Mouse (Mus musculus): ENCODE results near the gene Tmprss13. TPM values are rescaled to one million over a fixed set of nuclear protein-coding genes. Genes with fewer than 3 reads are reported as not detected.

Tmprss13 gene
- polyA plus RNA-seq, 1 experiment from 2014 or later: 0.08 TPM

DNA sequence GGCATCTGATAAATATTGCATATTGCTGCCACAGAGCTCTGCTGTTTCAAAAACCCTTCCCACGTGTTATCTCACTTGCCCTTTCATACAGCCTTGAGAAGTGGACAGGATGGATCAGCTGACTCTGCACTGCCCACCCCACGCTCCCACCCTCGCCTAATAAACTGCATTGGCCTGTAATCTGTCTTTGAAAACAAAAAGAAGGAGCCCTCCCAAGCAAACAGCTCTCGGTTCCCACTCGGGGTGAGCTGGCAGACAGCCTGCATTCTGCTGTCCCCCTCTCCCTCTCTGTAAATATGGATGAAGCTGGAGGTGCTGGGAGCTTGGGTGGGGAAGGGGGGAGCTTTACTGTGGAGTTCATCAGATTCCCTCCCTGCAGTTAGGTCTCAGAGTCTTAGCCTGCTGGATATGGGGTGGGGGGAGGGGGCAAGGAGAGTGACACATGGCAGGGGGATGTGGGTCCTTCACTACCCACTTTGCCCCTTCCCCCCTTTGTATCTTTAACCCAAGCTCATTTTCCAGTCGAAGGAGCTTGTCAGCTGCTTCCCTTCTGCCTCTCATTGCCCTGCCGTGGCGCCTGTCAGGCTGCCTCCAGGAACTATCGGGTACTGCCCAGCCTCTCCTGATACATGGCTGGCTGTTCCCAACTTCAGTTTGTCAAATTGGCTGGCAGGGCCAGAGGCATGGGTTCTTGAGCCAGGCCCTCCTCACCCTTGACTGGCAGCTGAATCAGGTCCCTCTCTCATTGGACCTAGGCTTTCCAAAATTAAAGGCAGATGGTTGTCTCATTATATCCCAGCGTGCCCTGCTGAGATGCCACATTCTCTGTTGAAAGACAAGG is 61.7 kb downstream of the Tmprss13 start:
- no peaks in the 10 kb centered on the region for H3K27me3 ChIP-seq (replicated peaks; ENCODE audit: control insufficient read depth, insufficient read depth, low read length)
- DNase-seq (ENCODE audit: low spot score) (no peak), ATAC-seq (replicated peaks; ENCODE audit: low FRiP score) (no peak)
- H3K4me2 ChIP-seq: no peak overlapping the region
- H3K27ac ChIP-seq (ENCODE audit: low read depth, low read length): no peak overlapping the region
- no peak overlapping the region for H3K4me3 ChIP-seq (ENCODE audit: low read depth, low read length)
- H3K9ac ChIP-seq (ENCODE audit: low read depth, low read length): no peak overlapping the region
- no peaks in the 10 kb centered on the region for H3K9me3 ChIP-seq (ENCODE audit: control insufficient read depth, low read length)
- WGBS: 61% methylated on average over 10 of the region's 10 CpGs
- no peaks in the 10 kb centered on the region for H3K36me3 ChIP-seq (ENCODE audit: control insufficient read depth, insufficient read depth, low read length)
- no peaks in the 10 kb centered on the region for H3K4me1 ChIP-seq (replicated peaks; ENCODE audit: control insufficient read depth, insufficient read depth, low read length)

DNA sequence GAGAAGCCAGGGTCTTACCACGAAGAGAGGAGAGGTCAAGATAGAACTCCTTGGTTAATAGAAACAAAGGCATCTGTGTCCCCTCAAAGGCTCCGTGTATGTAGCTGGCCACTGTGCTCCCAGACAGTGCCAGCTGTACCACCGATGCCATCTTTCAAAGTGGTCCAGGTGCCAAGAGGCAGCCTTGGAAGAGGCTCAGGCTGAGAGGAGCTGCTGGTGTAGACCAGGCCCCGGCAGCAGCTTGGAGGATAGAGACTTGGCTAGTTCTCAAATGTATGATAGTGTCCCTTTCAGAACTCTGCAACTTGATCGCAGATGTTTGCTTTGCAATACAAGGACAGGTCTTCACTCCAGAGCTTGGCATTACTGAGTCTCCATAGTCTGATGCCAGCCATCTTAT is 63.4 kb downstream of the Tmprss13 start:
- WGBS: 73% methylated on average over 5 of the region's 5 CpGs
- Histone ChIP-seq H3K36me3 (ENCODE audit: control insufficient read depth, insufficient read depth, low read length) (no peaks in the 10 kb centered on the region), H3K4me2 (no peak overlapping the region), H3K4me3 (ENCODE audit: low read depth, low read length) (no peak overlapping the region), H3K27me3 (replicated peaks; ENCODE audit: control insufficient read depth, insufficient read depth, low read length) (no peaks in the 10 kb centered on the region), H3K9me3 (ENCODE audit: control insufficient read depth, low read length) (no peaks in the 10 kb centered on the region), H3K4me1 (replicated peaks; ENCODE audit: control insufficient read depth, insufficient read depth, low read length) (no peaks in the 10 kb centered on the region), H3K9ac (ENCODE audit: low read depth, low read length) (no peak overlapping the region), H3K27ac (ENCODE audit: low read depth, low read length) (no peak overlapping the region)
- DNase-seq (ENCODE audit: low spot score): no peak
- ATAC-seq (replicated peaks; ENCODE audit: low FRiP score): no peak

DNA sequence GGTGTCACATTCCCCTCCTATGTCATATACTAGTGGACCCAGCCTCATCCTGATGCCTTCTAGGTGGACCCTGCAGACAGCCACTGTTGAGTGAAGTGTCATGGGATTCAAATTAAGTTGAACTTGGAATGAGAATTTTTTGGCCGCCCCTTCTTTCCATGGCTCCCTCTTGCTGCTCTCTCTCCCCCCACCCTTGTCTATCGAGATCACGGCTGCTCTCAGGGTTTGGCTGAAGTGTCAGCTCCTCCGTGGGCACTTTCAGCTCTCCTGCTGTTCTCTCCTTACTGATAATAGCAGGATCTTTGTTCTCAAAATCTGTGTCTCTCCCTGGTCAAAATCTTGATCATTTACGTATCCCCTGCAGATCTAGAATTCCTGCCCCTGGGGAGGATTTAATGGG is 63.9 kb downstream of the Tmprss13 start:
- 80% methylated on average over 5 of the region's 5 CpGs for WGBS
- no peak for ATAC-seq (replicated peaks; ENCODE audit: low FRiP score)
- no peaks in the 10 kb centered on the region for H3K9me3 ChIP-seq (ENCODE audit: control insufficient read depth, low read length)

DNA sequence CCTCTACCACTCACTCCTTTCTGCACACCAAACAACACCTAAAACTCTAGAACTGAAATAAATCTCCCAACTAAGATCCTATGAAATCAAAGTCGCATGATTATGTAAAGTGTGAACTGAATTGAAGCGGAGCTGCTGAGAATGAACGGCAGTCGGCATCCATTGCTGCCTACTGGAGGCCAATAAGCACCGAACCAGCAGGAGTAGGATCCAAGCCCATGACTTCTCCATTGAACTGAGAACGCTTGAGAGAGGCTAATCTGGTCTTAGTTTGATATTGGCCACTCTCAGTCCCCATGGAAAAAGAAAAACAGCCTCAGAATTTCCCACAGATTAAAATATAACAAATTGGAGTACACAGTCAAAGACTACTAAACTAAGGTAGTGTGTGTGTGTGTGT is 65.0 kb downstream of the Tmprss13 start:
- H3K36me3 ChIP-seq (ENCODE audit: control insufficient read depth, insufficient read depth, low read length): no peaks in the 10 kb centered on the region
- ATAC-seq (replicated peaks; ENCODE audit: low FRiP score) (no peak), DNase-seq (ENCODE audit: low spot score) (no peak)
- H3K27me3 ChIP-seq (replicated peaks; ENCODE audit: control insufficient read depth, insufficient read depth, low read length): no peaks in the 10 kb centered on the region
- H3K4me3 ChIP-seq (ENCODE audit: low read depth, low read length): no peak overlapping the region
- no peak overlapping the region for H3K4me2 ChIP-seq
- no peak overlapping the region for H3K9ac ChIP-seq (ENCODE audit: low read depth, low read length)
- WGBS: 88% methylated on average over 6 of the region's 6 CpGs
- no peaks in the 10 kb centered on the region for H3K4me1 ChIP-seq (replicated peaks; ENCODE audit: control insufficient read depth, insufficient read depth, low read length)
- no peak overlapping the region for H3K27ac ChIP-seq (ENCODE audit: low read depth, low read length)
- no peaks in the 10 kb centered on the region for H3K9me3 ChIP-seq (ENCODE audit: control insufficient read depth, low read length)

More for the DNA sequence above, 63.9 kb downstream of the Tmprss13 start:
- no peak overlapping the region for H3K9ac ChIP-seq (ENCODE audit: low read depth, low read length)
- H3K36me3 ChIP-seq (ENCODE audit: control insufficient read depth, insufficient read depth, low read length): no peaks in the 10 kb centered on the region
- H3K27me3 ChIP-seq (replicated peaks; ENCODE audit: control insufficient read depth, insufficient read depth, low read length): no peaks in the 10 kb centered on the region
- no peak overlapping the region for H3K27ac ChIP-seq (ENCODE audit: low read depth, low read length)
- no peak for DNase-seq (ENCODE audit: low spot score)
- no peak overlapping the region for H3K4me3 ChIP-seq (ENCODE audit: low read depth, low read length)
- H3K4me1 ChIP-seq (replicated peaks; ENCODE audit: control insufficient read depth, insufficient read depth, low read length): no peaks in the 10 kb centered on the region
- no peak overlapping the region for H3K4me2 ChIP-seq

DNA sequence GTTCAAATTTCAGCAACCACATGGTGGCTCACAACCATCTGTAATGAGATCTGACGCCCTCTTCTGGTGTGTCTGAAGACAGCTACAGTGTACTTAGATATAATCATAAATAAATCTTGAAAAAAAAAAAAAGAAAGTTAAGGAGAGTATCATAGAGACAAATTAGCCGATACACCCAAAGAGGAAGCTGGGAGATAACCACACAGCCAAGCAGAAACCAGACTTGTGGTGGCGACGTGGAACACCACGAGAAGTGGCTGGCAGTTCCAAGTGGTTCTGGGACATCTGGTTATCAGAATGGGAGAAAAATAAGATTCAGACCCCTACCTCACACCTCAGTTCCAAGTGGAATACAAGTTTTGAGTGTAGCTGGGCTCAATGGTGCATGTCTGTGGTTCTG is 67.8 kb downstream of the Tmprss13 start:
- ATAC-seq (replicated peaks; ENCODE audit: low FRiP score) (no peak), DNase-seq (ENCODE audit: low spot score) (no peak)
- Histone ChIP-seq H3K27ac (ENCODE audit: low read depth, low read length) (no peak overlapping the region), H3K9ac (ENCODE audit: low read depth, low read length) (no peak overlapping the region), H3K4me2 (no peak overlapping the region), H3K36me3 (ENCODE audit: control insufficient read depth, insufficient read depth, low read length) (no peaks in the 10 kb centered on the region), H3K4me1 (replicated peaks; ENCODE audit: control insufficient read depth, insufficient read depth, low read length) (no peaks in the 10 kb centered on the region), H3K27me3 (replicated peaks; ENCODE audit: control insufficient read depth, insufficient read depth, low read length) (no peaks in the 10 kb centered on the region), H3K9me3 (ENCODE audit: control insufficient read depth, low read length) (no peaks in the 10 kb centered on the region), H3K4me3 (ENCODE audit: low read depth, low read length) (no peak overlapping the region)
- WGBS: 43% methylated on average over 5 of the region's 5 CpGs

DNA sequence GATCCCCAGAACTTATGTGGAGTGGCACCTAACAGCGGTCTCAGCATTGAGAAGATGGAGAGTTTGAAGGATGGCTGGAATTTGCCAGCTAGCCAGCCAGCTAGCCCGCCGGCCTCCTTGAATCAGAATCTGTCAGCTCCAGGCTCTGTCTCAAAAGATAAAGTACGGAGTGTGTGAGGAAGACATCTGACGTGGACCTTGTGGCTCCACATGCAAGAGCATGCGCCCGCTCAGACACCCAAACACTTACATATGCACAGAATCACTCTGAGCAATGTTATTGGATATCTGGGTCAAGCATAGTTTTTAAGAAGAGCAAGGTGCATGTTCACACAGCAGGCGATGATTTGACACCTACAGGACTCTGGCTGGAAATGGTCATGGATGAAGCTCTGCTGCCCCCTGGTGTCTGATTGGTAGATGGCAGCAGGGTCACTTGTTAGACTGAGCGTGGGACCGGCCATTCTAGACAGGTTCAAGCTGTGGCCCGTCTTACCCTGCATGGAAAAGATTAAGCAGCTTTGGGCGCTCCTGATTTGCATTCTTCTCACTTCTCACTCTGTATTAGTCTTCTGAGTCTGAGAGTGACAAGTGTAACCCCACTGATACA is 69.6 kb downstream of the Tmprss13 start:
- 35% methylated on average over 12 of the region's 12 CpGs for WGBS
- Histone ChIP-seq H3K4me1 (replicated peaks; ENCODE audit: control insufficient read depth, insufficient read depth, low read length) (no peaks in the 10 kb centered on the region), H3K36me3 (ENCODE audit: control insufficient read depth, insufficient read depth, low read length) (no peaks in the 10 kb centered on the region), H3K4me2 (no peak overlapping the region), H3K4me3 (ENCODE audit: low read depth, low read length) (no peak overlapping the region), H3K27ac (ENCODE audit: low read depth, low read length) (no peak overlapping the region), H3K9ac (ENCODE audit: low read depth, low read length) (no peak overlapping the region), H3K27me3 (replicated peaks; ENCODE audit: control insufficient read depth, insufficient read depth, low read length) (no peaks in the 10 kb centered on the region), H3K9me3 (ENCODE audit: control insufficient read depth, low read length) (no peaks in the 10 kb centered on the region)
- DNase-seq (ENCODE audit: low spot score) (peak; percentile 78), ATAC-seq (replicated peaks; ENCODE audit: low FRiP score) (no peak)

DNA sequence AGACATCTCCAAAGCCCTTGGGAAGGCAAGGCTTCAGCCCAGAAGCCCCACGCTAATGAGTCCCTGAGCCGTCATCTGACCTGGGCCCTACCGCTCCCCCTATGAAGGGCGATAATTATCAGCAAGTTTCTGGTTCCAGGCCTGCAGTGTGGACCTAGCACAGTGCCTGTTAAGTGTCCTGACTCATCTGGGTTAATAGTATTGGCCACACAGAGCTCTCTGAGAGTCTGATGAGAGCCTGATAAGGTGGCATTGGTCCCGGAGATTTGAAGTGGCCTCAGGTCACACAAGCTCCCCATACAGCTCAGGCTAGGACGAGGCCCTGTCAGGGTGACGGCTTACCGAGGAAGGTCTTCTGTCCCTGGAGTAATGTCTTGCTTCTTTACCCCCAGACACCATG is 70.7 kb downstream of the Tmprss13 start:
- H3K4me3 ChIP-seq (ENCODE audit: low read depth, low read length): no peak overlapping the region
- ATAC-seq (replicated peaks; ENCODE audit: low FRiP score) (no peak), DNase-seq (ENCODE audit: low spot score) (no peak)
- H3K4me1 ChIP-seq (replicated peaks; ENCODE audit: control insufficient read depth, insufficient read depth, low read length): no peaks in the 10 kb centered on the region
- no peaks in the 10 kb centered on the region for H3K9me3 ChIP-seq (ENCODE audit: control insufficient read depth, low read length)
- WGBS: 75% methylated on average over 8 of the region's 8 CpGs
- H3K27me3 ChIP-seq (replicated peaks; ENCODE audit: control insufficient read depth, insufficient read depth, low read length): no peaks in the 10 kb centered on the region
- no peak overlapping the region for H3K27ac ChIP-seq (ENCODE audit: low read depth, low read length)
- H3K36me3 ChIP-seq (ENCODE audit: control insufficient read depth, insufficient read depth, low read length): no peaks in the 10 kb centered on the region
- H3K9ac ChIP-seq (ENCODE audit: low read depth, low read length): no peak overlapping the region
- no peak overlapping the region for H3K4me2 ChIP-seq

DNA sequence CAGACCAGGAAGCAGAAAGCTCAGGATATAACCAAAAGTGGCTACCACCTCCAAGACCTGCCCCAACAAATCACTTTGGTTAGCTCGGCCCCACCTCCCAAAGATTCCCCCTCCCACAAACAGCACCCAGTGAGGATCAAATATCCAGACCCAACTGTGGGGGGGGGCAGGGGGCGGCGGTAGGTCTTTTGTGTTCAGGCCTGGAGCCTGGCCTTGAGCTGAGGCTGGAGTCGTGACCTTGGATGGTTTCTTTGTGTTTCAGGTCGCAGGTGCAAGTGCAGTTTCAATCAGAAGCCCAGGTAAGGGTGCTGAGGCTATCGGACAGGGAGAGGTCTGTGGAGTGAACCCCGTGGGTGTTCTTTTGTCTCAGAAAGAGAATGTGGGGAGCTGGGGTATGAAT is 72.4 kb downstream of the Tmprss13 start:
- H3K36me3 ChIP-seq (ENCODE audit: control insufficient read depth, insufficient read depth, low read length): no peaks in the 10 kb centered on the region
- no peaks in the 10 kb centered on the region for H3K9me3 ChIP-seq (ENCODE audit: control insufficient read depth, low read length)
- no peaks in the 10 kb centered on the region for H3K27me3 ChIP-seq (replicated peaks; ENCODE audit: control insufficient read depth, insufficient read depth, low read length)
- H3K4me2 ChIP-seq: no peak overlapping the region
- H3K27ac ChIP-seq (ENCODE audit: low read depth, low read length): no peak overlapping the region
- no peak overlapping the region for H3K4me3 ChIP-seq (ENCODE audit: low read depth, low read length)
- no peaks in the 10 kb centered on the region for H3K4me1 ChIP-seq (replicated peaks; ENCODE audit: control insufficient read depth, insufficient read depth, low read length)
- ATAC-seq (replicated peaks; ENCODE audit: low FRiP score): no peak
- H3K9ac ChIP-seq (ENCODE audit: low read depth, low read length): no peak overlapping the region
- 63% methylated on average over 7 of the region's 7 CpGs for WGBS
- no peak for DNase-seq (ENCODE audit: low spot score)

DNA sequence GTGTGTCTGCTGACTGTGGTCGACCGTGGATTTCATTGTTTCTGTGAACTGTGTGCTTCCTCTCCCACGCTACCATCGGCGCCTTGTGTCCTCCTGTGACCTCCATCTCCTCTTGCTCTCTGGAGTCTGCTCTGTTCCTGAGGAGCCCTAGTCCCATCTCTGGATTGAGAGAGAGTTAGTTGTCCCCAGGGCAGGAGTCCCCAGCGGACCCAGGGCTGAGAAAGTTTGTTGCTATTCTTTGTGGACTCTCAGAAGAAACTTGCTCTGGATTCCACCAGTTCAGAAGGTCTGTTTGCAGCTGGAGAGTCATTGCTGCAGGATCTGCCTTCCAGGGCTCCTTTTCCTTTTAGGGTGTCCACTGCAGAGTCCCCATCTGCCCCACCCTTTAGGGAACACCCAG is 76.3 kb downstream of the Tmprss13 start:
- Histone ChIP-seq H3K36me3 (ENCODE audit: control insufficient read depth, insufficient read depth, low read length) (no peaks in the 10 kb centered on the region), H3K9ac (ENCODE audit: low read depth, low read length) (no peak overlapping the region), H3K27ac (ENCODE audit: low read depth, low read length) (no peak overlapping the region), H3K9me3 (ENCODE audit: control insufficient read depth, low read length) (no peaks in the 10 kb centered on the region), H3K4me2 (no peak overlapping the region), H3K4me1 (replicated peaks; ENCODE audit: control insufficient read depth, insufficient read depth, low read length) (no peaks in the 10 kb centered on the region), H3K27me3 (replicated peaks; ENCODE audit: control insufficient read depth, insufficient read depth, low read length) (no peaks in the 10 kb centered on the region), H3K4me3 (ENCODE audit: low read depth, low read length) (no peak overlapping the region)
- WGBS: 82% methylated on average over 6 of the region's 6 CpGs
- no peak for ATAC-seq (replicated peaks; ENCODE audit: low FRiP score)
- no peak for DNase-seq (ENCODE audit: low spot score)
